Mouse (Mus musculus) CH12F3 (cell line): ENCODE measurements around the gene Lcn4.
"Not testable (repeated sequence)": the region's sequence is repeated elsewhere in the genome, so short reads cannot be mapped to it uniquely, and the experiment has no call there.

Experiments
- in situ Hi-C: fragments of 300-500 bp; cut with MboI; formaldehyde crosslinking; loops from 2 replicates; pipeline ENCODE4 v1.14.3; 2020; ENCODE audit warnings: low sequenced_read_pairs

Gene Lcn4

GRCm38 (mm10) chr2:26671182-26671581, at the start of gene Lcn4:
Gene Lcn4, minus strand, starts transcription at chr2:26671282.
- in situ Hi-C loops, result no loop called here

GRCm38 (mm10) chr2:26686171-26686675, 15.1 kb upstream of the Lcn4 start:
- in situ Hi-C loops, result no loop called here

GRCm38 (mm10) chr2:26668746-26669145, 2.3 kb downstream of the Lcn4 start:
- in situ Hi-C loops, result no loop called here

GRCm38 (mm10) chr2:26663551-26663950, 7.5 kb downstream of the Lcn4 start:
- in situ Hi-C loops, result not testable (repeated sequence)

GRCm38 (mm10) chr2:26663112-26663511, 8.0 kb downstream of the Lcn4 start:
- in situ Hi-C loops, result no loop called here

GRCm38 (mm10) chr2:26662509-26662882, 8.6 kb downstream of the Lcn4 start:
- in situ Hi-C loops, result no loop called here

- in situ Hi-C loops, result no loop called here
These were observed 9.1 kb downstream of the Lcn4 start for GRCm38 (mm10) chr2:26661768-26662508.

GRCm38 (mm10) chr2:26661143-26661752, 9.8 kb downstream of the Lcn4 start:
- in situ Hi-C loops, result no loop called here

- in situ Hi-C loops, result no loop called here
These were observed 13.7 kb downstream of the Lcn4 start for GRCm38 (mm10) chr2:26657426-26657825.

GRCm38 (mm10) chr2:26654687-26655086, 16.4 kb downstream of the Lcn4 start:
- in situ Hi-C loops, result no loop called here

- in situ Hi-C loops, result loop anchor here (10.0 kb wide), 1 partner anchor 388 kb away; no protein-coding TSS in a partner anchor
These were observed 24.3 kb downstream of the Lcn4 start for GRCm38 (mm10) chr2:26646643-26647293.

GRCm38 (mm10) chr2:26643942-26644341, 27.1 kb downstream of the Lcn4 start:
- in situ Hi-C loops, result loop anchor here (10.0 kb wide), 1 partner anchor 391 kb away; no protein-coding TSS in a partner anchor

- in situ Hi-C loops, result loop anchor here (10.0 kb wide), 1 partner anchor 394 kb away; no protein-coding TSS in a partner anchor
These were observed 30.0 kb downstream of the Lcn4 start for GRCm38 (mm10) chr2:26641006-26641647.

- in situ Hi-C loops, result loop anchor here (10.0 kb wide), 1 partner anchor 395 kb away; no protein-coding TSS in a partner anchor
These were observed 30.9 kb downstream of the Lcn4 start for GRCm38 (mm10) chr2:26639838-26640830.

GRCm38 (mm10) chr2:26639083-26639482, 32.0 kb downstream of the Lcn4 start:
- in situ Hi-C loops, result no loop called here

GRCm38 (mm10) chr2:26638572-26638971, 32.5 kb downstream of the Lcn4 start:
- in situ Hi-C loops, result no loop called here

GRCm38 (mm10) chr2:26638039-26638438, 33.0 kb downstream of the Lcn4 start:
- in situ Hi-C loops, result no loop called here

- in situ Hi-C loops, result no loop called here
These were observed 33.7 kb downstream of the Lcn4 start for GRCm38 (mm10) chr2:26637316-26637932.

- in situ Hi-C loops, result no loop called here
These were observed 34.8 kb downstream of the Lcn4 start for GRCm38 (mm10) chr2:26636325-26636635.
